Mouse (Mus musculus): ENCODE results near the gene Rtca.

GRCm38 (mm10) chr3:116520141-116520761 is 12.2 kb upstream of the Rtca start:
- TF ChIP-seq POLR2A (IDR thresholded peaks at IDR 0.05; ENCODE audit: borderline replicate concordance, extremely low read depth, insufficient read depth, insufficient read length, poor library complexity, severe bottlenecking) (no peak), CTCF (IDR thresholded peaks at IDR 0.05; ENCODE audit: borderline replicate concordance, extremely low read depth, insufficient read depth, insufficient read length) (no peak)
